Mouse (Mus musculus): ENCODE data around the gene Hfe. TPM values are rescaled to one million over a fixed set of nuclear protein-coding genes. Genes with fewer than 3 reads are reported as not detected.
A peak's percentile ranks its signal among the peaks of the same experiment; 100 is the strongest.
"Not testable (repeated sequence)": the region's sequence is repeated elsewhere in the genome, so short reads cannot be mapped to it uniquely, and the experiment has no call there.

Gene Hfe
- polyA plus RNA-seq, 1 experiment from 2014 or later: 5.1 TPM

DNA sequence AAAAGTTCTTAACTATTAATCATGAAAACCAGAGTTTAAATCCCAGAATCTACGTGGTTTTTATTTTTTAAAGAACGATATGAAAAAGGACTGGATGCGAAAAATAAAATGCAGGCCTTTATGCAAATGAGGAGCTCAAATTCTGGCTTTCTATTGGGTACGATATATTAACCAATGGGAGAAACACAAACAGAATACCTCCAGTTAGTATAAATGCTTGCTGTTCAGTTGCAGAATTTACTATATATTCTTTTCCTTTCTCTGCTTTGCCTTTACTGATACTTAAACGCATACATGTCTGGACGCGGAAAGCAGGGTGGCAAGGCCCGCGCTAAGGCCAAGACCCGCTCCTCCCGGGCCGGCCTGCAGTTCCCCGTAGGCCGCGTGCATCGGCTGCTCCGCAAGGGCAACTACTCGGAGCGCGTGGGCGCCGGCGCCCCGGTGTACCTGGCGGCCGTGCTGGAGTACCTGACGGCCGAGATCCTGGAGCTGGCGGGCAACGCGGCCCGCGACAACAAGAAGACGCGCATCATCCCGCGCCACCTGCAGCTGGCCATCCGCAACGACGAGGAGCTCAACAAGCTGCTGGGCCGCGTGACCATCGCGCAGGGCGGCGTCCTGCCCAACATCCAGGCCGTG lies 40.3 kb upstream of the Hfe start, which contains the start of gene Hist1h2ab:
TSS of gene Hist1h2ab (plus strand) at position 288 of the 639 bp plus-strand sequence.
- WGBS: under 1% methylated on average over 32 of the region's 47 CpGs
- peak within 1 kb of the TSS; percentile 45 for H3K4me3 ChIP-seq
- not testable (repeated sequence) for H3K36me3 ChIP-seq, H3K9me3 ChIP-seq, H3K27me3 ChIP-seq
- H3K9ac ChIP-seq: peak within 1 kb of the TSS; percentile 46
- peaks cover 23% of the 10 kb centered on the region for H3K4me1 ChIP-seq (replicated peaks)
- H3K27ac ChIP-seq (replicated peaks): peak within 1 kb of the TSS; percentile 94
- ATAC-seq (ENCODE audit: low FRiP score, low read depth): peak; percentile 70
- peak within 1 kb of the TSS; percentile 87 for H3K4me2 ChIP-seq

DNA sequence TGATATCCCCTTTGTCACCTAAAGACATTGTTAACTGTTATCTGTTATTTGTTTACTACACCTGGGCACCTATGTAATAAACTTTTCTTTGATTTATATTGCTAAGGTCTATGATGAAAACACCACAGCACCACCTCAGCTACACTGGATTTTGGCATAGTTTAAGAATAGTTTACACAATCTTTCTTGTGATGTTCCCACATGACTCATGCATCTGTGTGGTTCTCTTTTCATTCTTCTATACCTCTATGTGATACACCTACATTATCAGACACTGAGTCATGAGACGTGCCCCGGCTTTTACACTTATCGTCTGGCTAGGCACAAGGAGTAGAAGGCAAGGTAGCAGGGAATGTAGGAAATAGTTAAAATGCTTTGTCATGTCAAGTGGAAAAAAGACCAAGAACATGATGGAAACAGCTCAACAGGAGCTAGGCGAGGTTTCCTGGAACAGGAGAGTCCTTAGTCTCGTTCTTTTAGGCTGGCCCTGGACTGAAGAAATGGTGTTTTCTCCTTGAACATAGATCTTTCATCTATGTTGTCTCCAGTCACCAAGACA lies 39.0 kb upstream of the Hfe start:
- Histone ChIP-seq H3K4me2 (no peak overlapping the region), H3K4me1 (replicated peaks) (peaks cover 26% of the 10 kb centered on the region), H3K27ac (replicated peaks) (no peak overlapping the region), H3K27me3 (no peaks in the 10 kb centered on the region), H3K9ac (no peak overlapping the region), H3K4me3 (no peak overlapping the region), H3K36me3 (no peaks in the 10 kb centered on the region), H3K9me3 (no peaks in the 10 kb centered on the region)
- 89% methylated on average over 5 of the region's 5 CpGs for WGBS
- no peak for ATAC-seq (ENCODE audit: low FRiP score, low read depth)

DNA sequence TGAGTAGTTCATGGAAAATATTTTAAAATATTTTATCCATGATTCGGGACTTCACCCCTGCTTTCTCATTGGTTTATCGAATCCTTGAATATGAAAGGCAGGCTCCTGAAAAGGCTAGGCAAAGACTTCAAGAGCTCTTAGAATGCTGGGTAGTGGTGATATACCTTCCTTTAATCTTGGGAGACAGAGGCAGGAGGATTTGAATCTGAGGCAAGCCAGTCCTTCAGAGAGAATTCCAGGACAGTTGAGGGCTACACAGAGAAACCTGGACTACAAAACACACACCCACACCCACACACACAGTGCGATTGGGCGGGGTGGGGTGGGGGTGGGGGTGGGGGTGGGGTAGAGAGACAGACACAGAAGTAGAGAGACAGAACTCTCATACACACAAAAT lies 37.2 kb upstream of the Hfe start:
- Histone ChIP-seq H3K4me2 (no peak overlapping the region), H3K4me1 (replicated peaks) (peaks cover 25% of the 10 kb centered on the region), H3K9me3 (no peaks in the 10 kb centered on the region), H3K9ac (no peak overlapping the region), H3K36me3 (no peaks in the 10 kb centered on the region), H3K27ac (replicated peaks) (no peak overlapping the region; the same call in 1 of the 2 replicates), H3K4me3 (no peak overlapping the region), H3K27me3 (no peaks in the 10 kb centered on the region)
- WGBS: 5% methylated on average over 4 of the region's 4 CpGs
- ATAC-seq (ENCODE audit: low FRiP score, low read depth): no peak

DNA sequence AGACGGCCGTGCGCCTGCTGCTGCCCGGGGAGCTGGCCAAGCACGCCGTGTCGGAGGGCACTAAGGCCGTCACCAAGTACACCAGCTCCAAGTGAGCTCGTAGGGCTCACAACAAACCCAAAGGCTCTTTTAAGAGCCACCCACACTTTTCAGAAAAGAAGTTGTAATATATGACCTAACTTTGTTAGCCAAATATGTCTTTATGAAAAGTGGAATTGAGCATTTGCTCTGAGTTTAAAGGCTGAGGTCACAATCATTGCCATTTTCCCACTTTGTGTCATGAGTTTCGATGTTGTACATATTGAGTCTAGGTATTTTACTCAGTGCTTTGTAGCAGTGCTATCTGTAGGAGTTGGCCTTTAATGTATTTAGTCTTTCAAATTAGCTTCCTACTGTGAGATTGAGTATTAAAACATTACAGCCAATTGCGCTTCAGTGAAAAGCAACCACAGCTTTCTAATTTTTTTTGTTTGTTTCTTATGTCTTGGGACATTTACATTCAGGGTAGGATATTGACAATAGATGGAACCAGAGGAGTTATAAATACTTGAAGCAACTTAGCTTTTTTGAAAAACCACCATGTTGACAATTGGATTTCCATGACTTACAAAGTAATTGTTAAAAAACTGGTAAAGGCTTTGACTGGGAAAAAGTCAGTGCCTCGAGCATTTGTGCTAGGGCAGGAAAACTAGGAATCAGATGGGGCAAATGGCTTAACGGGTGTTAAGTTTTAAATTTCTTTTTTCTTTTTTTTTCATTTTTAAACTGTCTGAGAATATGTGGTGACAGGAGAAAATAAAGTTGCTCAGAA lies 36.6 kb upstream of the Hfe start:
- Histone ChIP-seq H3K4me2 (peak overlapping the region; percentile 92), H3K9me3 (no peaks in the 10 kb centered on the region), H3K36me3 (no peaks in the 10 kb centered on the region), H3K27me3 (no peaks in the 10 kb centered on the region), H3K27ac (replicated peaks) (peak overlapping the region; percentile 98), H3K9ac (peak overlapping the region; percentile 44), H3K4me1 (replicated peaks) (peaks cover 21% of the 10 kb centered on the region), H3K4me3 (peak overlapping the region; percentile 46)
- WGBS: 3% methylated on average over 13 of the region's 13 CpGs
- ATAC-seq (ENCODE audit: low FRiP score, low read depth): no peak

DNA sequence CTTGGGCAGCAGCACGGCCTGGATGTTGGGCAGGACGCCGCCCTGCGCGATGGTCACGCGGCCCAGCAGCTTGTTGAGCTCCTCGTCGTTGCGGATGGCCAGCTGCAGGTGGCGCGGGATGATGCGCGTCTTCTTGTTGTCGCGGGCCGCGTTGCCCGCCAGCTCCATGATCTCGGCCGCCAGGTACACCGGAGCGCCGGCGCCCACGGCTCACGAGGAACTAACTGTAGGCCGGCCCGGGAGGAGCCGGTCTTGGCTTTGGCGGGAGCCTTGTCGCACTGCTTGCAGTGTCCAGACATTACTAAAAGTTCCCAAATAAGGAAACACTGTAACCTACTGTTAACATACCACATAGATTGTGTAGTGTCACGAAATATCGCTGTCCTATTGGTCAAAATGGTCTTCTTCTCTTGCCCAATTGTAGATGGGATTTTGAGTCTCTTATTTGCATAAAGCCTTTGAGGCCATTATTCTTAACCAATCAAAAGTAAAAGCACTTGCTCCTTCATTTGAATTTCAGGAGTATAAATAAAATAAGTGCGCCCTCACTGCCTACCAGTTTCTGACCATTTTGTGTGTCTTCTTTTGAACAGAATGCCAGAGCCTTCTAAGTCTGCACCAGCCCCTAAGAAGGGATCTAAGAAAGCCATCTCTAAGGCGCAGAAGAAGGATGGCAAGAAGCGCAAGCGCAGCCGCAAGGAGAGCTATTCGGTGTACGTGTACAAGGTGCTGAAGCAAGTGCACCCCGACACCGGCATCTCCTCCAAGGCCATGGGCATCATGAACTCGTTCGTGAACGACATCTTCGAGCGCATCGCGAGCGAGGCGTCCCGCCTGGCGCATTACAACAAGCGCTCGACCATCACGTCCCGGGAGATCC lies 35.8 kb upstream of the Hfe start, which contains the start of gene Hist1h2bb:
TSS of gene Hist1h2bb (plus strand) at position 534 of the 880 bp plus-strand sequence.
- peak; percentile 94 for ATAC-seq (ENCODE audit: low FRiP score, low read depth)
- H3K4me3 ChIP-seq: peak within 1 kb of the TSS; percentile 46
- H3K36me3 ChIP-seq, H3K9me3 ChIP-seq, H3K27me3 ChIP-seq: not testable (repeated sequence)
- under 1% methylated on average over 44 of the region's 58 CpGs for WGBS
- H3K4me1 ChIP-seq (replicated peaks): peaks cover 18% of the 10 kb centered on the region
- H3K9ac ChIP-seq: peak within 1 kb of the TSS; percentile 44
- H3K27ac ChIP-seq (replicated peaks): peak within 1 kb of the TSS; percentile 98
- peak within 1 kb of the TSS; percentile 92 for H3K4me2 ChIP-seq

DNA sequence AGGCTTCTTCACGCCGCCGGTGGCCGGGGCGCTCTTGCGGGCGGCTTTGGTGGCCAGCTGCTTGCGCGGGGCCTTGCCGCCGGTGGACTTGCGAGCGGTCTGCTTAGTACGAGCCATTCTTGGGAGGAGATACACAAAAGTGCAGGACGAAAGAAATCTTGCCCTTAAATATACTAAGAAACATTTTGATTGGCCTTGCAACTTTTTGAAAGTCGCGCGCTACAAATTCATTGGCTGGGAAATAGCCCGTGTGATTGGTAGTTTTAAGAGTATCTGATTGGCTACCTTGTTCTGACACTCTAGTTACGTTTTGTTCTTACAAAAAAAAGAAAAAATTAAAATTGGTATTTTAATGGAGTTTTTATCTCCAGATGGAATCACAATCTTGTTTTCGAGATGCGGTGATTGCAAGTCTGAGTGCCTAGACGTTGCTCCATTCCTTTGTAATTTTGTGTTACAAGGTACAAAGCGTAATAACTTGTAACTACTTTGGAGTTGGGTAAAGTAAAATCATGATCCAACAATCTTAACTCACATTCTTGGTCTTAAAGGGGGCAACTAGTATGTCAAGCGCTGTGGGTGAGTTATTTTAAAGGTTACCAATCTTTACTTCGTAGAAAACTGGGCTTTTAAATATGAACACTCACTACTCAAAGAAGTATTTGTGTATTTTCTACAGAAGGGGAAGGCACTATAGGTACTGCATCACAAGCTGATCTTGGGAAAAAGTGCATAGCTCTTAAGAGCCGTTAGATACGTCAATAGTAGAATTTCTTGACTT lies 34.9 kb upstream of the Hfe start, which contains the start of gene Hist1h3c:
TSS of gene Hist1h3c (minus strand) at position 222 of the 781 bp plus-strand sequence.
- WGBS: under 1% methylated on average over 27 of the region's 28 CpGs
- Histone ChIP-seq H3K4me2 (peak within 1 kb of the TSS; percentile 92), H3K9ac (peak within 1 kb of the TSS; percentile 44), H3K4me1 (replicated peaks) (peaks cover 18% of the 10 kb centered on the region), H3K4me3 (peak within 1 kb of the TSS; percentile 46), H3K27ac (replicated peaks) (peak within 1 kb of the TSS; percentile 98), H3K27me3 (no peaks in the 10 kb centered on the region), H3K36me3 (no peaks in the 10 kb centered on the region), H3K9me3 (no peaks in the 10 kb centered on the region)
- ATAC-seq (ENCODE audit: low FRiP score, low read depth): peak; percentile 73

DNA sequence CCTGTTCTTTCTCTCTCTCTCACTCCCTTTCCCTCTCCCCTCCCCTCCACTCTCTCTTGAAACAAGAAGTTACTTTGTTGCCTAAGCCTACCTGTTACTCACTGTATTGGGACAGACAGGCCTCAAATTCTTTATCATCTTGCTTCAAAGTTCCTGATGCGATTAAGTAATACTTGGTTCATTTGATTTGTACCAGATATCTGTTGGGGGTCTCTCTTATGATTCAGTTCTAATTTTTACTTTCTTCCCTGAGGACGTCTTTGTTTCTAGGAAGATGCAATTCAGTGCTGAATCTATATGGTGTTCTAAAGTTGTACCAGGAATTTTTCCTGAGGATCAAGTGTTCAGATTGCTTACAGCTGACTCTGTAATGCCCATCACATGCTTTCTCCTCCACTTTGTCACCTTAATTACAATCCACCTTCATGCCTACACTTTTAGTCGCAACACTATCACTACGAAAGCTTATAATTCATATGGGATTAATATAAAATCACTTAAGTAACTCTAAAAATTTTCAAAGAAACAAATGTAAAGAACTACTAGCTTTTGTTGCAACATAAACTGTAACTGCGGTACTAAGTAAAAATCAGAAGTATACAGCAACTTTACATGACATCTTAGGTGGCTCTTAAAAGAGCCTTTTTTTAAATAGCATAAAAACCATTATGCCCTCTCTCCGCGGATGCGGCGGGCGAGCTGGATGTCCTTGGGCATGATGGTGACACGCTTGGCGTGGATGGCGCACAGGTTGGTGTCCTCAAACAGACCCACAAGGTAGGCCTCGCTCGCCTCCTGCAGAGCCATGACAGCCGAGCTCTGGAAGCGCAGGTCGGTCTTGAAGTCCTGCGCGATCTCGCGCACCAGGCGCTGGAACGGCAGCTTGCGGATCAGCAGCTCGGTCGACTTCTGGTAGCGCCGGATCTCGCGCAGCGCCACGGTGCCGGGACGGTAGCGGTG lies 34.0 kb upstream of the Hfe start:
- no peak overlapping the region for H3K27ac ChIP-seq (replicated peaks)
- ATAC-seq (ENCODE audit: low FRiP score, low read depth): no peak
- H3K36me3 ChIP-seq: no peaks in the 10 kb centered on the region
- no peak overlapping the region for H3K9ac ChIP-seq
- H3K9me3 ChIP-seq: no peaks in the 10 kb centered on the region
- H3K4me1 ChIP-seq (replicated peaks): peaks cover 24% of the 10 kb centered on the region
- WGBS: 1% methylated on average over 18 of the region's 36 CpGs
- H3K4me3 ChIP-seq: peak overlapping the region; percentile 46
- peak overlapping the region; percentile 92 for H3K4me2 ChIP-seq
- H3K27me3 ChIP-seq: no peaks in the 10 kb centered on the region

DNA sequence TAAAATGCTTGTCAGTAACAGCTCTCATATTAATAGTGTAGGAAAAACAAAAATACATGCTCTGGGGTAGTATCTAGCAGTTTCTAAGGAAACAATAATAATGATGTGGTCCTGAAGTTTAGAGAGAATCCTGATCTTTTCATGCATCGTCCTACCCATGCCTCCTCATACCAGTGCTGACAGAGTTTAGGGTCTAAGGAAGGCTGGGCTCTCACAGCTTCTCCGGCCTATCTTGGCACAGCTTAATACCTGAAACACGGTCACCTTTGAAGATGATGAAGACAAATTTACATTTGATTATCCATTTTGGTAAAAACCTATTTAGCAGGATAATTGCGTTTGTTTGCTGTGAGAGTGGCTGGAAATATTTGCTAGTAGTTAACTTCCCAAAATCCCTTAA lies 33.3 kb upstream of the Hfe start:
- Histone ChIP-seq H3K9me3 (no peaks in the 10 kb centered on the region), H3K27ac (replicated peaks) (no peak overlapping the region), H3K4me3 (no peak overlapping the region), H3K9ac (no peak overlapping the region), H3K4me1 (replicated peaks) (peaks cover 30% of the 10 kb centered on the region), H3K27me3 (no peaks in the 10 kb centered on the region), H3K4me2 (peak overlapping the region; percentile 15; the same call in 1 of the 2 replicates), H3K36me3 (no peaks in the 10 kb centered on the region)
- WGBS: 51% methylated on average over 4 of the region's 4 CpGs
- no peak for ATAC-seq (ENCODE audit: low FRiP score, low read depth)

DNA sequence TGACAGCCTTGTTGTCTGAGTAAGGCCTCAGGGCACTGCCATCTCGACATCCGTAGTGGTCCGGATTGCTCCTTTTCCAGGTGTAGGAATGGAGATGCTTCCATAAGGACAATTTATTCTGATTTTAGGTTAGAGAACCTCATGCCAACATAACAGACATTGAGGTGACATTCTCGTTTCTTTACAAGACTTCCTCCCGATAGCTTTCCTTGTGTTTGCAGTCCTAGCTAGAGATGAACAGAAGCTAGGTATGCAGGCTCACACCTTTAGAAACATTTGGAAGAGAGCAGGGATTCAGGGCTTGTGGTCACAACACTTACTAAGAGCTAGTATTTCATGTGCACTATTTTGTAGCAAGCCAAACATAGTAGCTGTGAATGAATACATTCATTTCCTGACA lies 32.6 kb upstream of the Hfe start:
- Histone ChIP-seq H3K36me3 (no peaks in the 10 kb centered on the region), H3K4me1 (replicated peaks) (peaks cover 33% of the 10 kb centered on the region), H3K27me3 (no peaks in the 10 kb centered on the region), H3K9me3 (no peaks in the 10 kb centered on the region), H3K27ac (replicated peaks) (no peak overlapping the region), H3K4me3 (no peak overlapping the region), H3K4me2 (no peak overlapping the region), H3K9ac (no peak overlapping the region)
- ATAC-seq (ENCODE audit: low FRiP score, low read depth): no peak
- WGBS: 86% methylated on average over 5 of the region's 5 CpGs

DNA sequence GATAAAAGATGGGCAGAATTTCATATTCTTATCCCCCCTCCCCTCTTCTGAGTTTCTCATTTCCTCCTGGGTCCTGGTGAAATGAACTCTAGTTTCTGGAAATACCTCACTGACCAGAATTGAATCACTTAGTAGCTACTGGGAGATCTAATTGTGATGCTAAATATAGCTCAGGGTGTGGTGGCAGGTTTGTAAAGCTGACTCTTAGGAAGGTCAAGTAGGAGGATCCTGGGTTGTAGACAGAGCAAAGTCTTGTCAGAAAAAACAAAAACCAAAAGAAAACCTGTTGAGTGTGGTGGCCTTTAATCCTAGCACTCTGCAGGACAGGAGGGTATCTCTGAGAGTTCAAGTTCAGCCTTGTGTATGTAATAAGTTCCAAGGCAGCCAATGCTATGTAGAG lies 31.4 kb upstream of the Hfe start:
- H3K4me2 ChIP-seq: no peak overlapping the region
- ATAC-seq (ENCODE audit: low FRiP score, low read depth): no peak

More for the DNA sequence above, 31.4 kb upstream of the Hfe start:
- Histone ChIP-seq H3K9ac (no peak overlapping the region), H3K4me3 (no peak overlapping the region), H3K9me3 (no peaks in the 10 kb centered on the region), H3K36me3 (no peaks in the 10 kb centered on the region), H3K4me1 (replicated peaks) (peaks cover 27% of the 10 kb centered on the region), H3K27ac (replicated peaks) (no peak overlapping the region), H3K27me3 (no peaks in the 10 kb centered on the region)
